Mouse (Mus musculus) spleen, adult 2 months (tissue): ENCODE data around the gene Hmga1.

ENCODE experiments used
- CTCF ChIP-seq: fragments of 200-500 bp; IDR thresholded peaks from 2 replicates; pipeline ENCODE4 v1.5.1; 2011; ENCODE audit warnings: mild to moderate bottlenecking, inconsistent platforms; ENCODE audit not compliant: insufficient read depth, insufficient read length, insufficient replicate concordance; ENCODE audit errors: extremely low read depth
- POLR2A ChIP-seq: fragments of 200-500 bp; IDR thresholded peaks from 2 replicates; pipeline ENCODE4 v1.6.1; 2011; ENCODE audit warnings: low read depth, low read length, inconsistent platforms

- no peak for TF ChIP-seq POLR2A
- no peak for TF ChIP-seq CTCF
Measured at GRCm38 (mm10) chr17:27549234-27549633, 7.1 kb upstream of the Hmga1 start.
